Mouse (Mus musculus) 3T3-L1 (cell line): ENCODE results near the gene Zfp551.

Experiments used
- DNase-seq: peaks from one replicate; pipeline ENCODE4 v3.0.0-alpha.2; 2015; ENCODE audit warnings: low read depth, low spot score

The Zfp551 gene

DNA sequence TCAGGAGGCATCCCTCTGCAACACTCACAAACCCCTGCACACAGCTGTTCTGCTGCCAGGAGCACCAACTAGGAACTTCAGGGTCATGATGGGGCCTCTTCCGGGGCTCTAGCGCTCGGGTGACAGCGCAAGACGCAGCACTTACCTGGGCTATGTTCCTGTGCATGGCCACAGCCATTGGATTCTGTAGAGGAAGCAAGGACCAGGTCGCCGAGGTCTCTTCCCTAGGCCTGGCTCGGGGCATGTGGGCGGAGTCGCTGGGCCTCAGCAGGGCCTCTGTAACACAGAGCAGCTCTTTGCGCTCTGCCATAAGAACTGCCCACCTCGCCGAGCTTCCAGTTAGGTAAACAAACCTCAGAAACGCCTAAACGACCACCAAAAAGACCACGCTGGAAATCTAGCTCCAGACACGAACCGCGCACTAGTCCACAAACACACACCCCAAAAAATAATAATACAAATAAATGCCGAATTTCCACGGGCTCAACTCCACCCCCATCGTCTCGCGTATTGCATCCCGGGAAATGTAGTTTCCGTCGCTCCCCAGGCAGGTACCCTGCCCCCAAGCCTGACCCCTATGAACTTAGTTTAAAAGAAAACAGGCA lies at the start of gene Zfp551:
Gene Zfp551 (minus strand): TSS at position 507 of the 605 bp plus-strand sequence.
- DNase-seq, result peak; percentile 59

DNA sequence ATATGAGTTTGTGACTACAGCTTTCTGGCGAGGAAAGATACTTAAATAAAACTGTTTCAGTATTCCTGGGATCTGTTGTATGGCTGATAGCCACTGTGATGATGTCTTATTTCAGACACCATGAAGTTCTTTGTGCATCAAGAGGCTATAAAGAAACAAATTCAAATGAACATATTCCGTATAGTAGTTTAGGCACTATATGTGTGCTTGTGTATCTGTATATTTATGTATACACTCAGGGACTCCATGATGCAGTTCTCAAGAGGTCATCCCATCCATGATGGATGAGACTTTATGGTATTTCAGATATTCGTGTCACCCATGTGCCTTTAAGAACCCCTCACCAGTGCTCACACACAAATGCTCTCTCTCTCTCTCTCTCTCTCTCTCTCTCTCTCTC lies 304 bp upstream of the Zfp551 start:
- no peak for DNase-seq

- DNase-seq, result peak; percentile 2
Observed at GRCm38 (mm10) chr7:12421741-12422140, 810 bp downstream of the Zfp551 start.

DNA sequence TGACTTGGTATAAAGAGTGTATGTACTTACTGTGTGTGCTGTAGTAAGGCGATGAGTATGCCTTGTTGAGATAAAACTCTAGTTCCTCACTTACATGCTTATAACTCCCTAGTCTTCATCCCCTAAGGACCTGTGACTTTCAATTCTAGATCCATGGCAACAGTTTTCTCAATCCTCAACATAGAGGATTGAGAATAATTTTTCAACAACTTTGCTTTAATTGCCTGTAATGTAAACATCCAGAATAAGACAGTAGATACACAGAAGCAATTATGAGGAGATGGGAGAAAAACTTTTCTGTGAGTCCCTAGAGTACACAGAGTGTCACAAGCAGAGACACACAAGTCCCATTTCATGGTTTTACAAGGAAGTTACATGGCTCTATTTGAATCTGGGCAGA lies 53.4 kb downstream of the Zfp551 start, which contains the start of gene Vmn1r84:
Gene Vmn1r84 (minus strand): TSS at position 101 of the 400 bp plus-strand sequence.
- DNase-seq, result no peak
